Mouse (Mus musculus) layer of hippocampus, adult 11-12 months (tissue): ENCODE measurements around the gene Nucks1.

Experiments used
- DNase-seq: peaks from one replicate; pipeline ENCODE4 v3.0.0; 2022; ENCODE audit warnings: low spot score

The Nucks1 gene

DNA sequence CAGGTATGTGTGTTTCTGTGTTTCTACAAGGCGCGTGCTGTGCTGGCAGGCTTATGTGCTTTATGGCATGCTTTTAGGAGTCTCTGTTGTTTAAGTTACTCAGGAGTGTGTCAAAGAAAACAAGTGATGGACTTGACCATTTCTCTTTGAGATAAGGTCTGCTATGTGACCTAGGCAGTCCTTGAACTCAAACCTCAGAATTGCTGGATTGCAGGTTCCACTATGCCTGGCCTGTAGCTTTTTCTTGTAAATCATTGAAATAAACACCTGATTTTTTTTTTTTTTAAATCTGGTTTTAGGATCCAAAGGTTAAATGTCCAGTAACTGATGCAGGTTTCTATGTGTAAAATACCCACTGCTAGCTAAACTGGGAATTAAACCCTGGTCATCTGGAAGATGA lies 8.7 kb downstream of the Nucks1 start:
- DNase-seq, result no peak

DNA sequence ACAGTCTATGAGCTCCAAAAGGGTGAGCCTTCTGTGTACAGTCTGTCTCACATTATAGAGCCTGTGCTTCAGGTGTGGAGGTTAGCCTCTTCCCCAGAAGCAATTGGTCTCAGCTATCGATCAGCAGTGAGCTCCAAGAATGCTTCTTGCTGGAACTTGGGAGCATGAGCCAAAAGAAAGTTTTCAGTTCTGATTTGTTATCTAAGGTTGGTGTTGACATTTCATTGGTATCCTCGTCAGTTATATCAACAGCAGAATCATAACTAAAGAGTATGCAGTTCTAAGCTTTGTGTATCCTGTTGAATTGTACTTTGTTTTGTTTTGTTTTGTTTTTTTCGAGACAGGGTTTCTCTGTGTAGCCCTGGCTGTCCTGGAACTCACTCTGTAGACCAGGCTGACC lies 11.8 kb downstream of the Nucks1 start:
- DNase-seq, result no peak

DNA sequence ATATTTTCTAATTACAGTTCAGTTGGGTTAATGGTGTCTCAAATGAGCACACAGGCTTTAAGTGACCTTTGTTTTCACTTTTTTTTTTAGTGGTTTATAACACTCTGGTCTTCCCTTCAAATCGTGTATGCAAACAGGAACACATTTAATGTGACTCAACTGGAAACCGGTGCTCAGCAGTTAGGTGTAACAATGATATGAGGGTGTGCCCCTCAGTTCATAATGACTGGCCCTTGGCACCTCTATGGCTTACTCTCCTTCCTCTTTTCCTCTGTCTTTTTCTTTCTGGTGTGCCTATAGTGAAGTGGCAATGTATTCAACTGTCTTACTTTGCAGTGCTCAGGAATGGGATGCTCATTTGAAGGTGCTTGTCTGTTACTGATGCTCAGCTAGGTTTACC lies 23.1 kb downstream of the Nucks1 start:
- DNase-seq, result no peak

DNA sequence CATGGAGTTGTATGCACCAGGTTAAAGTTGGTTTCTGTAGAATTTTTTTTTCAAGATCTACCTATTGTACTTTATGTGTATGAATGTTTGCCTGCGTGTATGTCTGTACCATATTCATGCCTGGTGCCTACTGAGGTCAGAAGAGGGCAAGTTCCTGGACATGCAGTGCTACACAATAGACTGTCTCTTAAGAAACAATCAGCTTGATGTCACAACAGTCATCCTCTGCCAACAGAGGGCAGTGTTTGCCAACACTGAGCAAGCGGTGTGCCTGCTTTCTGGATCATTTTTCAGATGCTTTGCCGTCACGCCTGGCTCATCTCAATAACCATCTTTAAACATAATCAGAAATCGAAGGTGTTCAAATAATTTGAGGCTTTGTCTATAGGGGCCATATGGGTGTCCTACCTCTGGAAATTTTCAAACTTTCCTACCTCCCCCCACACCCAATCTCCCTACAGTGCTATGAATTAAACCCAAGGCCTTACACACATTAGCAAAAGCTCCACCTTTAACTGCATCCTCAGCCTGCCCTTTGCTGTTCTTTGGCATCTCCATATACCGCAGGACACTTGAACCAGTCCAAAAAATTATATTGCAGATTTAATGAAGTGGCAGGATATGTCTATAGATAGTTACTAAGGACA lies 27.4 kb downstream of the Nucks1 start:
- peak; percentile 83 for DNase-seq

DNA sequence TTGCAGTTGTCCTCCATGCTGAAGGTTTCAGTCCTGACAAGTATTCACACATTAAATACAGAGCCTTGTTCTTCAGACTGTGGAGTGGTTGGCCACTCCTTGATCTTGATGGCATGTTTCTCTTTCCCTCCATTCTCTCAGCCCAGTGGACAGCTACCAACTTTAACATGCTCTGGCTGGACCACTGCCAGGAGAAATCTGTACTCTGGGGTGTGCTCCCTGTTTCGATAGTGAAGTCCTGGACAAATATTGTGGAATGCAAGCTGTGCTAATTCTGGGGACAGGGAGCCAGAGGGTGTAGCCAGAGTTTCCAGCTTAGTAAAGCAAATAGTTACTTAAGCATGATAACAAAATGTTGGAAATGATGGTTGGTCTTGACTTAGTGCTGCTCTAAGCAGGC lies 28.5 kb downstream of the Nucks1 start:
- DNase-seq, result no peak

DNA sequence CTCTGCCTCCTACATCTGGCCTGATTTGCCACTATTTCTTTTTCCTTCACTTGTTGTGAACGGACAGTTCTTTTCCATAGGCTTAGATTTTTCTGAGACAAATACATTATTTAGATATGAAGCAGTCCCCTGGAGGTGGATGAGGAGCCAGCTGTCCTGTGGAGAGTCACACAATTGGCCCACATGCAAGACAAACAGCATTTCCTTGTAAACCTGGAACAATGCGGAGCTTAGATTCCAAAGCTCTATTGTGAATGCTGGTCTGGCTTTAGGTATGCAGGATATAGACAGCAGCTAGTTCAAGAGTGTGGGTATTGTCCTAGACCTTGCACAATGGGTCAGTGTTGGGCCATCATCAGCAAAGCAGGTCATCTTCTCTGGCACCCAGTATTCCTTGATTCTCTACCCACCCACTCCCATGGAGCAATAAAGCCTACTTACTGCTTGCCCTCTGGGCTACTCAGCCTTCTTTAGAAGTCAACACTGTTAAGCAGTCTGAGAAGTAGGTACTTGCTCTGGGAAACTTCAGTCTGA lies 30.4 kb downstream of the Nucks1 start:
- DNase-seq, result no peak

DNA sequence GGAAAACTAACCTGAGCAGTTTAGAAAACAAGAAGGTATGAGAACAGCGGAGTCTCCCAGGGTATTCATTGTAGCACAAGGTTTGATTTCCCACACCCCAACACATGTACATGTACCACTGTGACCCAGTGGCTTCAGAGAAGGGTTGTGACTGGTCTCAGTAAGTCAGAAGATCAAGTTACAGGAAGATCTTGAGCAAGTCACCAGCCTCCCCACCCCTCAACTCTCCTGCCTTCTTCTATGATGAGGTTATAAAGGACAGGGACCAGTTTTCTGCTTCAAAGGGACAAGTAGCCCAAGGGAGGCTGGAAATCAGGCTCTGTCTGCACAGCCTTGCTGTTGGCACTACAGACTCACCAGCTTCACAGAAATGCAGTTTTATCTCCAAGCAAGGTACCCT lies 31.2 kb downstream of the Nucks1 start:
- no peak for DNase-seq

DNA sequence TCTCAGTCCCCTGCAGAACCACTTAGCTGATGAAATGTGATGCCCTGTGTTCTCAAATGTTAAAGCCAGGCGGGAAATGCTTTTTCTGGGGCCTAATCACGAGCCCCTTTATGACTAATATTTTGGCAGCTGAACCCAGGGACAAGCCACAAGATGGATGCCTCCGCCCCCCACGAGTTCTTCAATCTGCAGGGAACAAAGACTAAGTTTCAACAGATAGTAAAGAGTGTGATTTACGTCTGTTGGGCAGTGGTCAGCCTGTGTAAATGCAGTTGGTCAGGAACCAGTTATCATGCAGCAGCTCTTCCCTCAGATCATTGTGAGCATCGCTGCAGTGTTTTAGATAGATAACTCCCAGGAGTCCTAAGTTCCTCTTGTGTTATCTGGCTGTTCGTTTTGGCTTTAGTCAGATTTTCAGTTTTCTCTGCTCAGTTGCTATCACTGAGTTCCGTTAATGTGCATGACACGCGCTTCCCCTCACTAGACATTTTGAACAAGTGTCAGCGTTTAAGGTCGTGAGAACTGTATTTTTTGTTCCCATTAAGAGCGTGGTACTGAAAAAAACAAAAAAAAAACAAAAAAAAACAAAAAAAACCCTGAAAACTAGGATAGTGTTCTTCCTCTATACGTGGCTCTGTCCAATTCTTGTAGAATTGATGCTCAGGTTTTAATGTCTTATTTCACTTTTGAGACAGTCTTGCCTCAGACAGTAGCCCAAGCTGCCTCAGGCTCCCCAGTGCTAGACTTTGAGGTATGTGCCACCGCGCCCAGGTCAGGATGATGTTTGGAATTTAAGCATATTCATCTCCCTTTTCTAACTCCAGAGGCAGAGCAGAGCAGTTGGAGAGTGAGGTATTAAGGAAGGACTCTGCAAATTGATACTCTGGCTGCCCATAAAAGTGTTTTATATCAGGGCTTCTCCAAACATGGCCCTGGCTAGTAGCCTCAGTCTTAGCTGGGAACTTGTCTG lies 32.6 kb downstream of the Nucks1 start:
- no peak for DNase-seq

DNA sequence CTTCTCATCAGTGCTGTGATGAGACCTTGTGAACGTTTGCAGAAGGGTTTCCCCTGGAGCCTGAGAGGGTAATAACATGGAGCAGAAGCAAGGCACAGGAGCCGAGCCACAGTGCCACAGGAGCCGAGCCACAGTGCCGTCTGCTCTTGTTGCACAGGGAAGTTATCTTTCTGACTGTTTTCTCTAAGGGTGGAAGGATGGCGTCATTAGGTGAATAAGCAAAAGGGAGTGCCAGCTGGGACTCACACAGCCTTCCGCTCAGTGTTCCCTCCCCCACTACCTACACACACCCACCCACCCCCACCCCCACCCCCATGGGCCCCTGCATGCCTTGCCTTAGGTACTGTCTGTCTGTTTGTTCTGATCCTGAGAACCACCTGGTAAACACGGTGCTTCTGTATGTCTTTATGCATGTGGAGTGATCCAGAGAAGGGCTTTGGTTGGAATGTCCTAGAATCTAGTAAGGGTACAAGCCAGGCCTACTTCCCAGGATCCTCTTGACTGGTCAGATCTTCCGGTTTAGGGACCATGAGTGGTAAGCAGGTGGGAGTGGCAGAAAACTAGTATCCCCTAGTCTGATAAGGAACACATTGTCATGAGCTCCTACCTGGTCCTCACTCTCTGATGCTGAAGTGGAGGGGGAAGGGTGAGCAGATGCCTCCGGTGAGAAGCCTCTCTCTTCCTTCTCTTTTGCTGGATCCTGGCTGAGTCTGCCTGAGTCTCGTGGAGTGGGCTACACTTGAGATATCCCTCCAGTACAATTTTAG lies 35.5 kb downstream of the Nucks1 start:
- no peak for DNase-seq

DNA sequence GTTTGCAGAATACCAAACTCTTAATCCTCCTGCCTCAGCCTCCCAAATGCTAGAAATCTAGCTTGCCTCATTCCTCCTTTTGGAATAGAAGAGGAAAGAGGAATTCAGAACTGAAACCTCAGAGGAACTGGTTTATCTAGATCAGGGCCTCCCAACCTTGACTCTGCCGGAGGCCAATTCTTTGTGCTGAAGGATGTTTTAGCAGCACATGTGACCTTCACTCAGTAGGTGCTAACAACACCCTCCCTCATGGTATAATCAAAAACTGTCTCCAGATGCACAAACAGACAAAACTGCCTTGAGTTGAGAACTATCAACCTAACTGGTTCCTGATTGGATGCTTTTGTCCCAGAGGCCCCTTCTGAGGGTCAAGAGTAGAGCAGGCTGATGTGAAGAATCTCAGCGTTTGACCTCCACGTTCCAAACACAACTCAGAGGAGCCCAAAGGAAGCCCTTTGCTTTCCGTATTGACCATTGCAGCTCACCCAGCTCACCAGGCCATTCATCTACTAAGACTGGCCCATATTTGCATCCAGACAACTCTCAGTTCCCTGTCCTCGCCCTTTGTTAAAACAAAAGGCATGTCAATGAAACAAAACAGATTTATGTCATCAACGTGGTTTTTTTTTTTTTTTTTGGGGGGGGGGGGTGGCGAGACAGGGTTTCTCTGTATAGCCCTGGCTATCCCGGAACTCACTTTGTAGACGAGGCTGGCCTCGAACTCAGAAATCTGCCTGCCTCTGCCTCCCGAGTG lies 36.3 kb downstream of the Nucks1 start:
- no peak for DNase-seq

DNA sequence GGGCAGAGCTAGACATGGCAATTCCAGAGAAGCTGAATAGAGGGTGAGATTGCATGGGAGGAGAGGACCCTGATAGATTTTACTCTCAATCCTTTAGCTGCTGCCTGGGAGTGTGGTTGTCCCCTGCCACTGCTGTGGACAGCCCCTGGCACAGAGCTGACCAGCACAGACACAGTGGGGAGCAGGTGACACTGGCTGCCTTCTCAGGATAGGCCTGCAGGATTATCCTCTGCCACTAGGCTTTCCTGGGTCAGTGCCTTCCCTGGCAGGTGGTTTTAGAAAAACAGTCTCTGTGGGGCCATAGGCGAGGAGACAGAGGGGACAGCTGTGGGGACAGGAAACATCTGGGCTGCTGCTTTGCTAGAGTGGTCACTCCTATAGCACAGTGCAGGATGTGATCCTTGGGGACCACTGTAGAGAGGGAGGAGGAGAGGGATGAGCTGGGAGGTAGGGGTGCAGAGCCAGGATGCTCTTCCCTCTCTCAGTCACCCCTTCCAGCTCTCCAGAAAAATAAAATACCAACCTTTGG lies 37.7 kb downstream of the Nucks1 start:
- DNase-seq, result no peak

DNA sequence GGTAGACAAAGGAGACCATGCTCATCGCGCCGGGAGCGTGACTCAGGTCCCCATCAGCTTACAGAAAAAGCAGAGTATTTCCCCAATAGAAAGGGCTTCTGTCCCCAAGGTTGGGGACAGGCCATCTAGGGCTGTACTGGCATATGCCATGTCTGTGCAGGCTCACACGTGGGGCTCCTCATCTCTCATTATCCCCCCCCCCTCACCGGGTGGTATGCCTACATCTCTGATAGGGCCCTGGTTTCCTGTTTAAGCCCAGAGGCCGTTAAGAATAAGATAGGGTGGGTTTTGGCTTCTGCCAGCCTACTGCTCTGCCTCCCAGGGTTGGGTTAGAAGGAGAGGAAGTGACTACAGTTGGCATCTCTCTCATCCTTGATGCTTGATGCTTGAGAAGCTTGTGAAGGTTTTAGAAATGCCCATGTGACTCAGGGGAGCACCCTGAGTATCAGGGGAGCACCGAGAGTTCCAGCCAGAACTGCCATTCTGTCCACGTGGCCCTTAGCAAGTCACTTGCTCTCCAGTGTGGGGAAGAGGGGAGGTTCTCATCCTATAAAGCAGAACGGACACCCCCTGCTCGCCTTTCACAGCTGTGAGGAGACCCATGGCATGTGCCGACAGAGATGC lies 44.0 kb downstream of the Nucks1 start:
- no peak for DNase-seq

DNA sequence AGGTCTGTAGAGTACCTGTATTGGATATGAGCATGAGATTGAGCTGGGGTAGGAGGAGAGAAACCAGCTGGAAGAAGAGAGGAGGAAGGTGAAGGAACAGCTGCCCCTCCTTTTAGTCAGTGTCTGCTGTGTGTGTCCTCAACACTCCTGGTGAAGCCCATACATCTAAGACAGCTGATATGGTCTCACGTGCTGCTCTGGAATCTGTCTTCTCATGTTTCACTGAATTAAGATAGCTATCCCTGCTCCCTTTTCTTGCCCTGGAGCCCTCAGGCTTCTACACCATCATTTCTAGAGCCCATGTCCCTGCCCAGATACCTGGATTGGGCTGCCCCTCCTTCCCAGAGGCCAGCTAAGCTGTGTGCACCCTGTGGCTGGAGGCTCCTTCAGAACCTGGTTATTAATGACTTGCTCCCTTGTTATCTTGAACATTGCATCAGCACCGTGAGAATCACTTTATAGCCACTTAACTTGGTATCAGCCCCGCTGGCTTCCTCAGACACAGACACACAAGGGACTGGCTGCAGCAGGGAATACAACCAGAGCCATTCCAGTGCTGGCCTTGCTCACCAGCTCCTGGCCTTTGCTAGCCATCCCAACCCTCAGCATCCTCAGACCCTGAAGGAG lies 44.9 kb downstream of the Nucks1 start:
- DNase-seq, result no peak

DNA sequence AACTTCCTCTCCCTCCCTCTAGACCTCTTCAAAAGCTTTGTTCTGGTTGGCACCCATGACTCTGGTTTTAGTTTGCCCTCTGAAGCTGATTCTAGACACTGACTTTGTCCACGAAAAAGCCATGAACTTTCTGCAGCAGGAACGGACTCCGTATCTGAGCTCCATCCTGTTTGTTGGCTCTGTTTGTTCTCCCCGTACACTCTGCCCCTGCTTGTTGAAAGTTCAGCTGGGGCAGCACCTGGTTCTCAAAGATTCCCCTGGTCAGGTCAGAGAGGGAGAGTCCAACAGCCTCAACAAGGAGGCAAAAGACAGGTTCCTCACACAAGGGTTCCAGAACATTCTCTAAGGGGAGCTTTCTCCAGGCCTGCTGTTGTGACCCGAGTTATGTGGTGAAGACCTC lies 47.1 kb downstream of the Nucks1 start:
- no peak for DNase-seq

DNA sequence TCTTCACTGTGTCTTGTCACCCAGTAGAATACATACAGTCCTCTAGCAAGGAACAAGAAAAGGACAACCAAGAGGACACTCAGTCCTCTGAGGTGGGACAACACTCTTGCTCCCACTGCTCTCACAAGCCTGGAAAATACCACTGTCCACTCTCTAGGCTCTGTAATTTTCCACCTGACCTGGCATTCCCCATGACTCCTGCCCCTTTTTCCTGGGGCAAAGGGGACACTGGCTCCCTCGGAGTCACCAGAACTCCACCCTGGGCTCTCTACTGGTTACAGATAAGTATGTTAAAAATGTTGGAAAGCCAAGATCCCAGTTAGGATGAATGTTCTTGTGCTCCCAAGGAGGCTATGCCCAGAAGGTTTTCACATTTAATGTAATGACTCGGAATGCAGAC lies 50.7 kb downstream of the Nucks1 start:
- DNase-seq, result no peak

DNA sequence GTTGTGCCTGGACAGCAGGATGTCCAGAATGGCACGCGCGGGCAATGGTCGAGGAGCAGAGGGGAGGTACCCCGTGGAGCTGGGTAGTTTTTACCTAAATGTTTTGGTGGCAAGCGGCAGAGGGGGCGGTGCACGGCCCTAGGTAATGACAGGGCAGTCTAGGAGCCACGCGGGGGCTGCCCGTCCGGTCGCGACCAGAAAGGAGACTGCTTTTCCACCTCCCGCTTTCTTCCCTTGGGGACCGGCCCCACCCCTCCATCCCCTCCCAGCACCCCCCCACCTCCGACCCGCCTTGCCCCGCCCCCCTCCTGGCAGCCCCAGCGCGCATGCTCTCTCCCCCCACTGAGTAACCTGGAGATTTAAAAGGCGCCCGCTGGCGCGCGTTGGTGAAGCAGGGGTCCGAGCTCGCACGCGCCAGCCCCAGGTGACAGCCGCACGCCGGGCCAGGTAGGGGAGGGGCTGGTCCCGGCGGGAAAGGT lies 52.3 kb downstream of the Nucks1 start, which contains the start of gene Slc45a3:
Gene Slc45a3, plus strand, starts transcription at position 362 of the 479 bp plus-strand sequence.
- DNase-seq, result no peak

DNA sequence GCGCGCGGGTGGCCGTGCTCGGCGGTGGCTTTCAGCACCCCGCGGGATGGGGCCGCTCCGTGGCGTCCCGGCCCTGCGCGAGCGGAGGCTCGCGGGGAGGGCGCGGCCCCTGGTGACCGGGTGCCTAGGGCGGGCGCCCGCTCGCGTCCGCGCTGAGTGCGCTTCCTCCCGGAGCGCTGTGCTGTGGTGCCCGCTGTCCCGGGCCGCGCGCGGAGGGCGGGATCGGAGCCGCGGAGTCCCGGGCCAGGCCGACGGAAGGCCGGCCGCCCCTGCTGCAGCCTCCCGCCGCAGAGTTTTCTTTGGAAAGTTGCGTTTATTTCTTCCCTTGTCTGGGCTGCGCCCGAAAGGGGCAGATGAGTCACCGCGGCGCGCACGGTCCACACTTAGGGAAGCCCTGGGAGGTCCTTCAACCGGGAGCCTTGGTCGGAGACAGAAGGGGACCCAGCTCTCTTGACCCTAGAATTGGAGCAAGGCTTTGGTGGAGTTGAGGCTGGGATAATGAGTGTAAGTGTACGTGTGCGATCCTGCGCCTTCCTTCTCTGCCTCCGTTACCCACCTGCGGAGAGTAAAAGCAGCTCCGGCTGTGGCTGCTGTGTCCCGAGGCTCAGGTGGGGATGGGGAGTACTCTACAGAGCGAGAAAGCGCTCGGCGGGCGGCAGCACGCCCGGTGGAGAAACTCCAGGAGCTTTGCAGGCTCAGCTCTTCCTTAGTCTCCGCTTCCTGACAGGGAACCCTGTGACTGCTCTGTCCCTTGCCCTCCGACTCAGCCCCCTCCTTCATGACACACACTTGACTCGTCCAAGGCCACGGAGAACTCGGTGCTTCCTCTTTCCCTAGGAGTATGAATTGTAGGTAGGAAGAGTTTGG lies 53.0 kb downstream of the Nucks1 start:
- no peak for DNase-seq

DNA sequence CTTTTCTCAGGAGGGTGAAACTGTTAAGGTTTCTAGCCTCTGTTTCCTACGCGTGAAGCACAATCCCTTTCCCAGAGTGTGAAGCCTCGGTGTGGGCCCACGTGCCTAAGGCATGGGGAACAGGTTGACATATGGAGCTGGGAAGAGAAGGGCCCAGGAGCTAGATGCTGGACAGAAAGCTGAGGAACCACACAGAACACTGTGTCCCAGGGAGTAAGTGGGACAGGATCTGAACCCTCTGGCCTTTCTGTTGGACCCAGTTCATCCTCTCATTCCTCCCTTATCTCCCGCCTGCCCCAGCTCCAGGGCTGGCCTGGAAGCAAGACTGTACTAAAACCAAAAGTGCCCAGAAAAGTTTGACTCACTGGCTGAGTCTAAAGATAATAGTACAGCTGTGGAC lies 53.8 kb downstream of the Nucks1 start:
- DNase-seq, result no peak

DNA sequence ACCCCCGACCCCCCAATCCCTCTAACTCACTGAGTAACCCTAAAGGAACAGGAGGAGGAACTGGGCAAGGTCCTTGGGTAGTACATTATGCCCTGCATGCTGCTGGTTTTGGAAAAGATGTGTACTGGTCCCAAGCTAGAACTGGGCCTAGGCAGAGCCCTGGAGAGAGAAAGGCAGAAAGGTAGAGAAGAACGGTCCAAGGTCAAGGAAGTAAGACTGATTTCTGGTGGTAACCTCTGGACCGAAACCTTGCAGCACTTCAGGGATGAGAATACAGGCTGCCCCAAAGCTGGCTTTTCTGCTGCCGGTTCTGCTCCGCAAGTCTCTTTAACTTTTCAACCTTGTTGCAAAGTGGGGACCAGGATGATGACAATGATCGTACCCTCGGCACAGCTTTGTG lies 54.2 kb downstream of the Nucks1 start:
- no peak for DNase-seq
